Mouse (Mus musculus) left cerebral cortex, adult 2 months (tissue): Measurements from ENCODE around the gene Cmtm7. TPM values are rescaled to one million over a fixed set of nuclear protein-coding genes. Genes with fewer than 3 reads are reported as not detected.

Experiments
- DNase-seq, 2 experiments: peaks; one replicate each; pipeline ENCODE4 v3.0.0; 2021 to 2022; ENCODE audit warnings: low spot score in 2 of 2, mixed read lengths in 1 of 2; ENCODE audit errors: extremely low spot score in 1 of 2
- H3K27ac ChIP-seq: fragments of 200-600 bp; 2 replicates; pipeline ENCODE4 v1.8.1; 2022
- H3K4me3 ChIP-seq: fragments of 200-600 bp; 2 replicates; pipeline ENCODE4 v1.8.1; 2022
- CTCF ChIP-seq: fragments of 200-600 bp; IDR thresholded peaks from 2 replicates; pipeline ENCODE4 v1.8.1; 2022; ENCODE audit warnings: antibody characterized with exemption, mild to moderate bottlenecking, moderate library complexity
- intact Hi-C: fragments of 180-260 bp; cut with DNase I; formaldehyde crosslinking; loops from one replicate; pipeline ENCODE4 v1.15.1; 2025
- long read RNA-seq, 2 experiments: library from polyadenylated mRNA; stranded (forward); transcript quantifications; one replicate each; pipeline ENCODE4 v2.0.0; 2021; ENCODE audit warnings: borderline mapping rate in 2 of 2
- total RNA-seq, 2 experiments: library from RNA; stranded (reverse); gene quantifications; 2 replicates each; pipeline ENCODE4 v1.2.3; 2021

Gene Cmtm7
- 1 to 10 TPM; 3.7 to 4.8 TPM for total RNA-seq
- long read RNA-seq, experiment 1, result 0 reads
- long read RNA-seq, experiment 2, result 0 reads

DNA sequence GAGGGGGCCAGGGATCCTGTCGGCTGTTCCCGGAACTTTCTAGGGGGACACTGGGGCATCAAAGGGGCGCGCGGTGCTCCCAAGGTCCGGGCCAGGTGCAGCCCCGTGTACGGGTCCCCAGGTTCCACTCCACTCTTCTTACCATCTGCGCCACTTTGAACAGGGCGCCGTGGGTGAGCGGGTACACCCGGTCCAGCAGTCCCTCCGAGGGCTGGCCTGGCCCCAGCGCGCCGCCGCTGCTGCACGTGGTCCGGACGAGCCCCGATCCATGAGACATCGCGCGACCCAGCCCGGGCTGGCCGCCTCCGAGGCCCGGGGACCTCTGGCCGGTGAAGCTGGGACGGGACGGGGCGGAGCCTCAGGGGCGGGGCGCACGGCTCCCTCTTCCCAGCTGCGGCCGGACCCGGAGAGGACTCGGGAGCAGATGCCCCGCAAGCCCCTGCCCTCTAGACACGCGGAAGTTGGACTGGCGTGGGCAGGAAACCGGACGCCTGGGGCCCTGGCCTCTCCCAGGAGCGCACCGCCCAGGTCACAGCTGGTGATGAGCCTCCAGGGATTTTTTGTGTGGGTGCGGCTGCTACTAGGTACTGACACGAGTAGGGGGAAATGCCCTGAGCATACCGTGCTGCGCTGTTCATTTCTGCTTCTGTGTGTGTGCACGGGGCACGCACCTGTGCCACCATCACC, at the start of gene Cmtm7:
Cmtm7 (minus strand) TSS at position 331 of the 687 bp plus-strand sequence.
- intact Hi-C loops, result no loop called here
- peak within 1 kb of the TSS; percentile 42 for H3K4me3 ChIP-seq
- TF ChIP-seq CTCF, result no peak

DNA sequence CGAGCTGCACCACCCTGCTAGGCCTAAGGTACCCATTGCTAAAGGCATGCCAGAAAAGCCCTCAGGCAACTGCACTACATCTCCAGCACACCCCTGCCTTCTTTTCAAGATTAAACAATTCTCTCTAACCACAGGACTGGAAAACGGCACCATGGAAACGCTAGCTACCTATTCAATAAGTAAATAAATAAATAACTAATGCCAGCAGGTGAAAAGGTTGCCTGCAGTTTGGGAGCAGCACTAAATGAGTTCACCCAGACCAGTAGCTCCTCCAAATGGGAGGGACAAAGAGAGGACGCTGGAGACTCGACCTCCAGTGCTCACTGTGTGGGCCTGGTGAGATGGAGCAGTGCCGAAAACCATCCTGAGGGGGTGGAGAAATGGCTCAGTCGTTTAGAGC, 48.7 kb upstream of the Cmtm7 start:
- Histone ChIP-seq H3K4me3 (no peak overlapping the region), H3K27ac (no peak overlapping the region)
- no peak for TF ChIP-seq CTCF
- intact Hi-C loops, result no loop called here
- no peak for DNase-seq

More for the DNA sequence above, at the start of gene Cmtm7:
- DNase-seq, result peak; percentile 14 to 21
- peak within 1 kb of the TSS; percentile 32; the same call in 1 of the 2 replicates for H3K27ac ChIP-seq

DNA sequence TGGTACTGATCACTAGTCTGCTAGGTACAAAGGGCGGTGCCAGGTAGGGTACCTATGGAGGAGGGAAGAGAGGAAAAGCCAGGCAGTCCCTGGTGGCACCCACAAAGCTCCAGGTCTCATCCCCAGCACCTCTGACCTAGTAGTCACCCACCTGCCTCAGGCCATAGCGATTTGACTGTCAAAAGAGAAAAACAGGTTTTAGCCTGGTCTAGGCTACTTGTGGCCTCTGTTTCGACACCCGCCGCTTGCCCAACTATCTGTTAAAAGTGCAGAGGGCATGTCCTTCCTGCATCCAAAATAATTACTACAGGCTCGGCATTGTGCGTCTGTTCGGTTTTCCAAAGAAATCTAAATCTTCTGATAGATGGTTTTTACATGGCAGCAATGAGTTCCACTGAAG, 48.0 kb upstream of the Cmtm7 start:
- TF ChIP-seq CTCF, result no peak
- intact Hi-C loops, result no loop called here
- DNase-seq, result no peak
- Histone ChIP-seq H3K4me3 (no peak overlapping the region), H3K27ac (no peak overlapping the region)

DNA sequence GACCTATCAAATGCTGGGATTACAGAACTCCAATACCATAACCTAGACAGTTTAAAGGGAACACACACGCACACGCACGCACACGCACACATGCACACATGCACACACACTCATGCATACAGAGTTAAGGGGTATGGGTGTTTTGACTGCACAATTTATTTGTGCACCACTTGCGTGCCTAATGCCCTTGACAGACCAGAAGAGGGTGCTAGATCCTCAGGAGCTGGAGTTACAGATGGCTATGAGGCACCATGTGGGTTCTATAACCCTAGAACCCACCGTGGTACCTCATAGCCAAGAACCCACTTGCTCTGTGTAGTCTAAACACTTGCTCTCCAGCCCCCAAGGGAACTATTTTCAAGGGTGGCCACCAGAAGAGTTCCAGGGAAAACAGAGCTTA, 46.7 kb upstream of the Cmtm7 start:
- DNase-seq, result no peak
- H3K27ac ChIP-seq, result no peak overlapping the region
- no peak overlapping the region for H3K4me3 ChIP-seq
- intact Hi-C loops, result no loop called here
- TF ChIP-seq CTCF, result no peak; the same call in 1 of the 2 replicates

DNA sequence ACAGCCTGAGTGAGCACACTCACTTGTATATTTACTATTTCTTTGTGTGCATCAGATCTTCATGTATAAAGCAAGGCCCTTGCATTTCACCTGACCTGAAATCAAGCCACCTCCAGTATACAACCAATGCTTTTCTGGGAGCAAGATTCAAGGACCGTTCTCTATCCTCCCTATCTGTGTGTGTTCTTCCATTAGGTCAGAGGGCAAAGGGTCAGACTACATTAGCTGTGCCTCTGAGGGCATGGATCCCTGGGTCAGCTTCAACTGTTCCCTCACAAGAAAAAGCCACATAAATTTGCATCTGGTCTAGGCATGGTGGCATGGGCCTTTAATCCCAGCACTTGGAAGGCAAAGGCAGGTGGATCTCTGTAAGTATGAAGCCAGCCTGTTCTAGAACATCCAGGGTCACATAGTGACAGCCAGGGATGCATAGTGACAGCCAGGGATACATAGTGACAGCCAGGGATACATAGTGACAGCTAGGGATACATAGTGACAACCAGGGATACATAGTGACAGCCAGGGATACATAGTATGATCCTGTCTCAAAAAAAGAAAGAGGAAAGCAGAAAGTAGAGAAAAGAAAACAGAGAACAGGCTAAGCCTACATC, 45.7 kb upstream of the Cmtm7 start:
- TF ChIP-seq CTCF, result no peak
- no peak for DNase-seq
- Histone ChIP-seq H3K27ac (no peak overlapping the region), H3K4me3 (no peak overlapping the region)
- intact Hi-C loops, result no loop called here

DNA sequence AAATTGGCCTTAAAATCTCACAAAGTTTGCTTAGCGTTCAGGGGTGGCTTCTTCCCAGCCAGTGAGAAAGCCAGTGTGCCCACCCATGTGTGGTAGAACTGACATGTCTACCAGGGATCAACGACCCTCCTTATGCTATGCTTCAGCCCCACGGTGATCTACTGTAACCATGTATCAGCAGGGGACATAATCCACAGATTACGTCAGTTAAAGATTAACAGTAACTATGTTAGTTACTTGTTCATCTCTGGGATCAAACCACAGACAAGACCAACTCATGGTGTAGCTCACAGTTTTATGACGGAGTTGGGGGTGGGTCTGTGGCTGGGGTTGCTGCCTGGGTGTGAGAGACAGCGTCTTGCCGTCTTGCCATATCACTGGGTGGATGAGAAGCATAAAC, 42.5 kb upstream of the Cmtm7 start:
- Histone ChIP-seq H3K27ac (no peak overlapping the region), H3K4me3 (no peak overlapping the region)
- TF ChIP-seq CTCF, result no peak
- no peak for DNase-seq
- intact Hi-C loops, result no loop called here

DNA sequence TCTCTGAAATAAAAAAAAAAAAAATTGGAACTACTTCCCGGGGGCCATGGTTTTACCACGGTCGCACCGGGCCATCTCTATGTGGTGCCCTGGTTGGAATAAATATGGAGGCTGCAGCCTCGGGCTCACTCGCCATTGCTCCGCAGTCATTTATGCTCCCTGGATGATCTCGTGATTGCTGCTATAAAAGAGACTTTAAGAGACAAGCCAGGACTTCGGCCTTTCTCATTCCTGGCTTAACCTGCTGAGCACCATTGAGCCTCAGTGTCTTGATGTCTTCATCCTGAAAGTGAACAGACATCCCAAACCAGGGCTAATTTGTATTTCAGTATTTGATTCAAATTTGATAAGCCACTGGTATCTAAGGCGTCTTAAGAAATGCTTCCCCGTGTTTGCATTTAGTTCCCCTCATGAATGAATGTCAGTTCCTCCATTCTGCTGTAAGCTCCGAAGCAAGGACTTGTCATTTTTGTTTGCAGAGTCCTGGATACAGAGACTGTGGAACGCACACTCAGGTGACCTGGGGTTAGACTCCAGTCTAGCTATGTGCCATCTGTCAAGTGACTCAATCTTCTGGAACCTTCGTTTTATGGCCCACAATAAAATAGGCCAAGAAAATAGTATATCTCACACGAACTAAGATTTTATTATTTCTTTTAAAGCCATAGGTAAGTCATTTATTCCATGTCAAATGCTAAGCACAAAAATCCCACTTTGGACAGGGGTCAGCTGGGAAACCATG, 40.1 kb upstream of the Cmtm7 start:
- intact Hi-C loops, result no loop called here
- H3K27ac ChIP-seq, result no peak overlapping the region
- no peak for TF ChIP-seq CTCF
- DNase-seq, result no peak
- H3K4me3 ChIP-seq, result no peak overlapping the region

DNA sequence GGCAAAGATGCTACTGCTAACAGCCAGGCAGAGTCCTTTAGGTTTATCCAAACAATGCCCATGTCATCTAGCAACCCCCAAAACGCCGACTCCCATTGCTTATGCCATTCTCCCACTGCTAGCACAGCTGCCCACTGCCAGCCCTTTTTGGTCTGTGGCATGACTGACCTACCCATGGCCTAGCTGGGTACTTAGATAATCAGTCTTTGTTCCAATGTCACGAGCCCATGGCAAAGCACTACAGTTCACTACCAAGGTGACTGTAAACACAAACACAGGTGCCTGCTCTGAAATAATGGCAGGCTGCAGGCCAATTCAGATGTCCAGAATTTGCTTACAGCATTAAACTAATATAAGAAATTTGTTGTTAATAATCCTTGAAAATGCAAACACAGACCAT, 37.3 kb upstream of the Cmtm7 start:
- TF ChIP-seq CTCF, result no peak
- no peak for DNase-seq
- H3K4me3 ChIP-seq, result no peak overlapping the region
- no peak overlapping the region for H3K27ac ChIP-seq
- intact Hi-C loops, result no loop called here

DNA sequence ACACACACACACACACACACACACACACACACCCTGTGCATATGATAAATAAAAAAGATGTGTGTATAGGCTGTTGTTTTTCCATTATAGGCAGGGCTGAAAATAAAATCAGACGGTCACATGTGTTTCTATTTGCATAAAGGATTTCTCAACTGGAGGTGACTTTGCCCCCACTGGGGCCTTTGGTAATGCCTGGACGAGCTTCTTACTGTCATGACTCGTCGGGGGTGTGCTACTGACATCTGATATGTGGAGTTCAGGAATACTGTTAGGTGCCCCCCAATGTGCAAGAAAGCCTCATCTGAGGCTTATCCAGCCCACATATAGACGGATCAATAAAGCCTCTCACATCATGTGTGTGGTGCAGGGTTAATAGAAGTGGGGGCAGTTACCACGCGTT, 35.4 kb upstream of the Cmtm7 start:
- H3K27ac ChIP-seq, result no peak overlapping the region
- intact Hi-C loops, result no loop called here

DNA sequence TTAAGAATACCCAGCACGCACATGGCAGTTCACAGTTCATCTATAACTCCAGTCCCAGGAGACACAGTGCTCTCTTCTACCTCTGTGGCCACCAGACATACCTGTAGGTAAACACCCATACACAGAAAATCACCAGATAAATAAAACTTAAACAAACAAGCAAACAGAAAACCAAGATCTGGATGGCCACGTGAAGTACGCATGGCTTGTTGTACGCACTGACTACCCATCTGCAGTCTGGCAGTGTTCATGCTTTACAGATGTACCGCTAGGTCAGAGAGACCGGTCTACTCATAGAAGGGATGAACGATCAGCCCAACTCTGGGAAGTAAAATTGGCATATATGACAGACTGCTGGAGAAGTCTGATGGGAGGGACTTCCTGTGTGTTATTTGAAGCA, 34.5 kb upstream of the Cmtm7 start:
- TF ChIP-seq CTCF, result no peak
- DNase-seq, result no peak
- no peak overlapping the region for H3K4me3 ChIP-seq
- no peak overlapping the region for H3K27ac ChIP-seq
- intact Hi-C loops, result no loop called here

More for the DNA sequence above, 35.4 kb upstream of the Cmtm7 start:
- H3K4me3 ChIP-seq, result no peak overlapping the region
- DNase-seq, result no peak
- TF ChIP-seq CTCF, result no peak

DNA sequence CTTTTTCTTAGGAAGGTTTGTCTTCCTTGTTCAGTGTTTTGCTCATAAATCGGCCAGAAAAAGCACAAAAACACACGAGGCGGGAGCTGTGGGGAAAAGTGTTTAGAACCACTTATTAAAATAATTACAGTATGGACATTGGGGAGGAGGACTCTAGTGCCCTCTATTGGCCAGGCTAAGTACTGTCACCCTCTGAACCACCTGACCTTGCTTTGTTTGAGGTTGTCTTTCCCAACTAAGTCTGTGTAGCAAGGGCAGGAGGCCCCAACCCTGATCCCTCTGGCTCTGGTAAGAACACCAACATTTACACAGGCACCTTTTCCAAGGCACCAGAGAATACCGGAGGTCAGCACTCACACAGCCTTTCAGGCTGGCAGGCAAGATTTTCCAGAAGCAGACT, 33.7 kb upstream of the Cmtm7 start:
- no peak overlapping the region for H3K27ac ChIP-seq
- H3K4me3 ChIP-seq, result no peak overlapping the region
- intact Hi-C loops, result no loop called here
- TF ChIP-seq CTCF, result peak; percentile 77
- no peak for DNase-seq

DNA sequence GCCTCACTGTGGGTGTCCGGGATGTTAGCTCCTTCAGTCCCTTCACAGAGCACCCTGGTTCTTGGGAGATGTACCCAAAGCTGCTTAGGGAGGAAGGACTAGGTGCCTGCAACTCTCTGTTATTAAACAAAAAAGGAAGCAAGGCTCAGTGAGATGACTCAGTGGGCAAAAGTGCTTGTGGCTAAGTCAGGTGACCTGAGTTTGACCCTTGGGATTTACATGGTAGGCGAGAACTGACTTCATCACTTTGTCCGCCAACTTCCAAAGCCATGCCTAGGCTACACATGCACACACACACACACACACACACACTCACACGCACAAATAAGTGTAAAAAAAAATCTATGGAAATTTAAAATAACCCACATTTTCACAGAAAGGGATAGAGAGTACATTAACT, 30.3 kb upstream of the Cmtm7 start:
- intact Hi-C loops, result no loop called here
- Histone ChIP-seq H3K4me3 (no peak overlapping the region), H3K27ac (no peak overlapping the region)
- DNase-seq, result no peak
- TF ChIP-seq CTCF, result no peak

DNA sequence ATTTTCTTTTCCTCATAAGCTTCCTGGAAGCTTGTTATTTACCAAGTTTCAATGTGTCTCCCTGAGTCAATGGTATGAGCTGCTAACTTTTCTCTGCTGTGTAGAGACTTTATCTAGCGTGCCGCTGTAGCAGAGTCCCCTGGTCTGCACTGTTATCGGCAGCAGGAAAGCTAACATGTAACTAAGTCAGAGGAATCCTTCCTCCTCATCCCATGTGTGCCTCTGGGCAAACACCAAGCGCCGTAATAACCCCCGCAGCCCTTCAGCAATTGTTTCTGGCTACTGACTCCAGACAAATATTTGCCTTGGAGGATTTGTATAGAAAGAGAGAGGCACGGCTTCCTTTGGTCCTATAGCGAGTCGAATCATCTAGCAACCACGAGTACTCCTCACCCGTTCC, 29.2 kb upstream of the Cmtm7 start:
- no peak overlapping the region for H3K27ac ChIP-seq
- DNase-seq, result no peak
- intact Hi-C loops, result no loop called here
- H3K4me3 ChIP-seq, result no peak overlapping the region
- TF ChIP-seq CTCF, result no peak
